Mouse (Mus musculus) neural tube, embryonic 13.5 days (tissue): ENCODE data around the gene Rab20. TPM values are rescaled to one million over a fixed set of nuclear protein-coding genes. Genes with fewer than 3 reads are reported as not detected.
A peak's percentile ranks its signal among the peaks of the same experiment; 100 is the strongest.

Experiments
- ATAC-seq: fragments of 200-750 bp; cut with Nextera tagmentation; 2 replicates; pipeline ENCODE4 v1.8.0; 2017; ENCODE audit warnings: low read depth, mild to moderate bottlenecking, moderate TSS enrichment, moderate library complexity
- H3K27ac ChIP-seq: fragments of 300-500 bp; sonication (generic); replicated peaks from 2 replicates; pipeline ENCODE4 v1.5.1; 2015; ENCODE audit warnings: moderate library complexity, mild to moderate bottlenecking, inconsistent platforms
- H3K27me3 ChIP-seq: fragments of 300-500 bp; sonication (generic); 2 replicates; pipeline ENCODE4 v1.6.1; 2015; ENCODE audit warnings: mild to moderate bottlenecking, inconsistent platforms
- H3K36me3 ChIP-seq: fragments of 300-500 bp; sonication (generic); 2 replicates; pipeline ENCODE4 v1.6.1; 2015; ENCODE audit warnings: mild to moderate bottlenecking, inconsistent platforms
- H3K4me1 ChIP-seq: fragments of 300-500 bp; sonication (generic); replicated peaks from 2 replicates; pipeline ENCODE4 v1.6.1; 2015; ENCODE audit warnings: inconsistent platforms
- H3K4me2 ChIP-seq: fragments of 300-500 bp; sonication (generic); 2 replicates; pipeline ENCODE4 v1.6.1; 2015; ENCODE audit warnings: inconsistent platforms, mild to moderate bottlenecking, moderate library complexity
- H3K4me3 ChIP-seq: fragments of 300-500 bp; sonication (generic); 2 replicates; pipeline ENCODE4 v1.5.1; 2015; ENCODE audit warnings: mild to moderate bottlenecking, inconsistent platforms
- H3K9ac ChIP-seq: fragments of 300-500 bp; sonication (generic); 2 replicates; pipeline ENCODE4 v1.6.1; 2015; ENCODE audit warnings: moderate library complexity, mild to moderate bottlenecking, inconsistent platforms
- H3K9me3 ChIP-seq: fragments of 300-500 bp; sonication (generic); 2 replicates; pipeline ENCODE4 v1.6.1; 2016; ENCODE audit warnings: inconsistent platforms
- WGBS: fragments of 180-500 bp; shearing (Covaris S2); methylation state at CpG from one replicate; pipeline ENCODE4 v1.1.7; 2015; 5-methylcytosine and 5-hydroxymethylcytosine counted together
- polyA plus RNA-seq: library from polyadenylated mRNA; unstranded; fragments of >200 nt; fragmentation: Nextera tagmentation; extraction: Ambion mirVana; gene quantifications from 2 replicates; pipeline ENCODE4 v1.2.1, GENCODE M21; 2015

Rab20 gene
- polyA plus RNA-seq, 1 experiment from 2014 or later: 1.5 TPM

GRCm38 (mm10) chr8:11415089-11415488 lies 63.4 kb downstream of the Rab20 start:
- H3K4me1 ChIP-seq: peaks cover 30% of the 10 kb centered on the region
- no peak overlapping the region for H3K4me3 ChIP-seq
- WGBS: 90% methylated on average over 10 of the region's 10 CpGs
- no peaks in the 10 kb centered on the region for H3K9me3 ChIP-seq
- ATAC-seq: no peak
- H3K27me3 ChIP-seq: no peaks in the 10 kb centered on the region
- no peak overlapping the region for H3K4me2 ChIP-seq
- no peak overlapping the region for H3K27ac ChIP-seq
- H3K9ac ChIP-seq: no peak overlapping the region
- H3K36me3 ChIP-seq: no peaks in the 10 kb centered on the region

- H3K4me1 ChIP-seq: peaks cover 30% of the 10 kb centered on the region
- H3K27me3 ChIP-seq: no peaks in the 10 kb centered on the region
- no peak overlapping the region for H3K9ac ChIP-seq
- H3K9me3 ChIP-seq: no peaks in the 10 kb centered on the region
- H3K4me3 ChIP-seq: no peak overlapping the region
- no peak overlapping the region; the same call in 1 of the 2 replicates for H3K27ac ChIP-seq
- no peaks in the 10 kb centered on the region for H3K36me3 ChIP-seq
- no peak overlapping the region for H3K4me2 ChIP-seq
- 20% methylated on average over 8 of the region's 8 CpGs for WGBS
- ATAC-seq: peak; percentile 52
These were observed 64.2 kb downstream of the Rab20 start for GRCm38 (mm10) chr8:11414304-11414703.

GRCm38 (mm10) chr8:11412450-11412849 lies 66.1 kb downstream of the Rab20 start:
- no peak for ATAC-seq
- peaks cover 30% of the 10 kb centered on the region for H3K4me1 ChIP-seq
- no peak overlapping the region for H3K4me3 ChIP-seq
- H3K4me2 ChIP-seq: no peak overlapping the region
- no peaks in the 10 kb centered on the region for H3K9me3 ChIP-seq
- 57% methylated on average over 5 of the region's 5 CpGs for WGBS
- H3K27me3 ChIP-seq: no peaks in the 10 kb centered on the region
- H3K36me3 ChIP-seq: no peaks in the 10 kb centered on the region
- H3K27ac ChIP-seq: peak overlapping the region; percentile 57
- H3K9ac ChIP-seq: no peak overlapping the region

DNA sequence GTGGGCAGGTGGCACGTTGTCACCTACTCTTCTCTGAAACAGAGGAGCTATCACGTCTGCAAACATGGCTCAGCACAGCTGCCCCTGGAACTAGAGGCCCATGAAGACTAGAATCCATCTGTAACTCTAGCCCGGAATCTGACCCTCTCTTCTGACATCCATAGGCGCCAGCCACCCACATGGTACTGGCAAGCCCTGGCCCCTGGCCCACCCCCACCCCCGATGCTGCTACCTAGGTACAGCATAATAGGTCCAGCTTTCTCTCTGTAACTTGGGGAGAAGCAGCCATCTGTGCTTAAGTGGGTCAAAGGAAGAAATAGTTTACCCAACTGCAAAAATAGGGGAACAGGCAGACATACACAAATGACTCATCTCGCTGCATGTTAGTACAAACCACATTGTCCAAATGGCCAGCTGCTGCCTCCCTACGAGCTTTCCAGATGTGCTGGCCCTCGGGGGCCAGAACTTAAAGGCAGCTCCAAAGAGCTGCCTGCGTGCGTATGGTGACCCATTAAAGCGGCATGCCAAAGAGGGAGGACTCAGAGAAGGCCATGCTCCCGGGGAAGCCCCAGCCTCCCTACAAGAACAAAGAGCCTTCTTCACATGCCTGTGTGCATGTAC lies 66.9 kb downstream of the Rab20 start:
- 59% methylated on average over 12 of the region's 12 CpGs for WGBS
- no peak for ATAC-seq
- Histone ChIP-seq H3K36me3 (no peaks in the 10 kb centered on the region), H3K27me3 (no peaks in the 10 kb centered on the region), H3K9ac (0 out of 2 replicates have a peak overlapping the region, but pooled peaks have one; percentile 9), H3K4me1 (peaks cover 30% of the 10 kb centered on the region), H3K4me2 (no peak overlapping the region), H3K4me3 (no peak overlapping the region), H3K27ac (peak overlapping the region; percentile 57; the same call in 1 of the 2 replicates), H3K9me3 (no peaks in the 10 kb centered on the region)

DNA sequence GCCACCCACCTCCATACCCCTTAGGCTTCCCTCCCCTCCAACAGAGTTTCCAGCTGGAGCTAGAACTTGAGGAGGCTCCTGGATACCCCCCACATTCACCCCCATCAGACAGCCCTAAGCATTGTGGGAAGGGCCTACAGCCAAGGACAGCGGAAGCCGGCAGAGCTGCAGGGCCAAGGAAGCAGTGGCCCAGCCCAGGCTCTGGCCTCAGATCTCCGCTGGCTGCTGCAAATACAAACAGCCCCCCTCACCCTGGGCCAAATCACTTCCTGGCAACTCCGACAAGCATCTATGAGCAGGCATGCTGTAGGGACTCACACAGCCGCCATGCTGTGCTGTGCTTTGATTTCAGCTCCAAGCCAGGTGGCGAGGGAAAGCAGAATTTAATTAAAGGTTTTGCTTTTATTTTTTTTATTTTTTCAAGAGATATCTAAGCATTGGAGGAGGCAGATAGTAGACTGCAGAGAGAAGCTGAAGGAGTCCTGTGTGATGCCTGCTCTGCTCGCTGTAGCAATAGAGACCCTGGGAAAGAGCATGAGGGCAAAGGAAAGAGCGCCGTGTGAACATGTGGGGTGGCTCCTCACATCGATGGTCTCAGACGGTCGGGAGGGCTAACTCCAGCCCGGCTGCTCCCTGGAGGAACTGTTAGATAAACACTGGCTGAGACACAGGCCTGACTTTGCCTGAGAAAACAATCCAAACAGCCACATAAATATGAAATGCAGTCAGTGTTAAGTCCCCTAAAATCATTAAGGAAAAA lies 72.6 kb downstream of the Rab20 start:
- ATAC-seq: peak; percentile 72
- H3K27me3 ChIP-seq: no peaks in the 10 kb centered on the region
- H3K27ac ChIP-seq: 0 out of 2 replicates have a peak overlapping the region, but pooled peaks have one; percentile 38

GRCm38 (mm10) chr8:11404614-11405013 lies 73.9 kb downstream of the Rab20 start:
- no peak for ATAC-seq
- no peaks in the 10 kb centered on the region for H3K9me3 ChIP-seq
- 0 out of 2 replicates have a peak overlapping the region, but pooled peaks have one; percentile 55 for H3K27ac ChIP-seq
- WGBS: 67% methylated on average over 4 of the region's 4 CpGs
- no peak overlapping the region for H3K4me2 ChIP-seq
- no peaks in the 10 kb centered on the region for H3K36me3 ChIP-seq
- no peak overlapping the region for H3K9ac ChIP-seq
- H3K4me3 ChIP-seq: no peak overlapping the region
- H3K27me3 ChIP-seq: no peaks in the 10 kb centered on the region
- H3K4me1 ChIP-seq: peaks cover 16% of the 10 kb centered on the region

More for the DNA sequence above, 72.6 kb downstream of the Rab20 start:
- Histone ChIP-seq H3K4me1 (peaks cover 12% of the 10 kb centered on the region; the same call in 1 of the 2 replicates), H3K9me3 (no peaks in the 10 kb centered on the region), H3K4me3 (no peak overlapping the region), H3K36me3 (no peaks in the 10 kb centered on the region), H3K9ac (no peak overlapping the region), H3K4me2 (no peak overlapping the region)
- WGBS: 71% methylated on average over 13 of the region's 13 CpGs

DNA sequence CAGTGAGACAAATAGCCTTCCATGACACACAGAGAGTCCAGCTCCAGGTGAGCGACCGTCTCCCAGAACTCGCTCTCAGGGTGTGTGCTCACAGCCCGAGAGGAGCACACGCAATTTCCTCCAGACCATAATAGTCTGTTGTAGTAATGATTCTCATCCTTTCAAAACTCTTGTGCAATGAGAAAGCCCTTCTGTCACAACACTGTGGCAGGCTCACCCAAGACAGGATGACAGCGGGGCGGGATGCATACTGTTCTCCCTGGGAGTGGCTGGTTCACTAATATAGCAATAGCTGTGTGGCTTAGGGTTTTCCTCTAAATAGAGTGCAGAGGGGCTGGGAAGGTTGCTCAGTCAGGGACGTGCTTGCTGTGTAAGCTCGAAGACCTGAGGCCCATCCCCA lies 74.7 kb downstream of the Rab20 start:
- no peak for ATAC-seq
- H3K27me3 ChIP-seq: no peaks in the 10 kb centered on the region
- H3K27ac ChIP-seq: 0 out of 2 replicates have a peak overlapping the region, but pooled peaks have one; percentile 28
- no peaks in the 10 kb centered on the region for H3K36me3 ChIP-seq
- no peak overlapping the region for H3K9ac ChIP-seq
- 94% methylated on average over 9 of the region's 9 CpGs for WGBS
- no peak overlapping the region for H3K4me3 ChIP-seq
- H3K9me3 ChIP-seq: no peaks in the 10 kb centered on the region
- no peak overlapping the region for H3K4me2 ChIP-seq
- H3K4me1 ChIP-seq: peaks cover 18% of the 10 kb centered on the region

Other genes starting within 250 kb of the Rab20 start
- gene Col4a2, start 165.9 kb downstream of the Rab20 start, polyA plus RNA-seq: 47.5 and 52.5 TPM in 2 replicates
- 101 and 108 TPM in 2 replicates for gene Col4a1, start 165.9 kb downstream of the Rab20 start, polyA plus RNA-seq
- gene Naxd, start 18.8 kb upstream of the Rab20 start, polyA plus RNA-seq: 148 and 150 TPM in 2 replicates
- gene Cars2, start 72.1 kb upstream of the Rab20 start, polyA plus RNA-seq: 25.1 and 25.4 TPM in 2 replicates
- 54.4 and 56.9 TPM in 2 replicates for gene Ing1, start 76.9 kb upstream of the Rab20 start, polyA plus RNA-seq
- 79.2 and 81.6 TPM in 2 replicates for gene Ankrd10, start 157.0 kb upstream of the Rab20 start, polyA plus RNA-seq
- gene 1700016D06Rik, start 222.4 kb upstream of the Rab20 start, polyA plus RNA-seq: not detected in 2 replicates
- gene Arhgef7, start 249.0 kb upstream of the Rab20 start, polyA plus RNA-seq: 60.7 and 61.6 TPM in 2 replicates